Mouse (Mus musculus) kidney, adult 8-10 months (tissue): Measurements from ENCODE around the gene Hs3st3b1.
A peak's percentile ranks its signal among the peaks of the same experiment; 100 is the strongest.

Experiments
- DNase-seq, 2 experiments: peaks; one replicate each; pipeline ENCODE4 v3.0.0; 2022

Hs3st3b1 gene

DNA sequence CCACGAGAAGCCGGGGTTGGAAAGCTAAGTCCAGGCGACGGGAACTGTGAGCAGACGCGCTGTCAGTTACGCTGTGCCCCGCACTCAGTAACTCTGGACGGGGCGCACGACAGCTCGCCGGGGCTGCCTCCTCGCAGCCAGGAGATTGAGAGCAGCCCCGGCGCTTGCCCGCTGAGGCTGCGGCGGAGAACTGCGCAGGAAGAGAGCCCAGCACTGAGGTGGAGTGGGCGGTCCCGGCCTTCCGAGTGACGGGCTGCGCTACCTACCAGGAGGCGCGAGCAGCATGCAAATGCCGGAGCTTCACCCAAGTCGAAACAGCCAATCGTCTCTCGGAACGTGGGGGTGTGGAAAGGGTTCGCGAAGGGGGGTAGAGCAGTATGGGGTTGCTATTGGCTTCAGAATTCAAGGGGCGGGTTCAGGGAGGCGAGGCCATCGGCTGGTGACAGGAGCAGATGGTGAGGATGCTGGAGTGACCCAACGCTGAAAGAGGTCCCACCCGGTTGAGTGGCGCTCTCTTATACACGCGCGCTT is at the start of gene Hs3st3b1:
Gene Hs3st3b1, minus strand, starts transcription at position 200 of the 531 bp plus-strand sequence.
- DNase-seq: peak; percentile 93 to 97

DNA sequence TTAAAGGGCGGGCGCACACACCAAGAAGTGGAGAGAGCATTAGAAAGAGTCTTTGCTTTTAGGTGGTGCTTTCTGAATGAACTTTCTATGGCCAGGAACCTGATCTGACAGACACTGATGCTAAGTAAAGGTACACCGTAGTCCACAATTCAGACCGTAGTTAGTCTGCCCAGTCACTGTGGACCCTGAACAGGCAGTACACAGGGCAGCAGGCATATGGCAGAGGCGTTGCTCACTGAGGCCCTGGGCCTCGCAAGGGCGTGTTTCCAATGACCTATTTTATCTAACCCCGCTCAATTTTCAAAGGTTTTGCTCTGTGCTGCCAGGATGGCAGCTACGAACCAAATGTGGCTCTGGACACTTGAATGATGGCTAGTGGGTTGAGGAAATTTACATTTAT is 49.4 kb upstream of the Hs3st3b1 start:
- peak in 1 of 2 experiments; percentile 11 for DNase-seq

GRCm38 (mm10) chr11:63970818-63971217 is 48.7 kb upstream of the Hs3st3b1 start:
- DNase-seq: peak in 1 of 2 experiments; percentile 15

DNA sequence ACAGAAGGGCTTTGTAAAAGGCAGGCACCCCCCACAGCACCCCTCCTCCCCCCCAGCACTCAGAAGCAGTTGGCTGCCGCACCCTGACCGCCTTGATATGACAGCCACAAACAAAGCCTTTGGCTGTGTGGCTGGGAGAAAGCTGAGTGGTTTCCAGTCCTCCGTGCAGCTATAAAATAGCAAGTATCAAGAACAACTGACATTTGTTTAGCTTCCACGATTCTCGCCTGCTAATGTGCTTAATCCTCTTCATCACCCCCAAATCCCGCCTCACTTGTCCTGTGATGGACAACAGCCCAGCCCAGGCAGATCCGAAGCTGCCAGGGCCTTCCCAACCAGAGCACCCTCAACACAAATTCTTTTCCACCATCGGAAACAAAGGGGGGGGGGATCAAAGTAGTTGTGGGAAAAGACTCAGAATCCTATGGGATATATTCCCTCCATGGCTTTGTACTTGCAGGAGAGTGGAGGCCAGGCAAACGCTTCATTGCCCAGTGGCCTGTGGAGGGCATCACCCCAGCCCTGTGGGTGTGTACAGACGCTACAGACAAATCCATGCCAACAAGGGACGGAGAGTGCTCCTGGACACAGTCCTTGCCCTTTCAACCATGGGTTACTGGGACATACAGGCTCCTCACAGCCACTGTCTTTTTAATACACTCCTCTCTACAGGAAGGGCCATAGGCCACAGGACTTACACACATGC is 47.3 kb upstream of the Hs3st3b1 start:
- DNase-seq: peak; percentile 51 to 57

DNA sequence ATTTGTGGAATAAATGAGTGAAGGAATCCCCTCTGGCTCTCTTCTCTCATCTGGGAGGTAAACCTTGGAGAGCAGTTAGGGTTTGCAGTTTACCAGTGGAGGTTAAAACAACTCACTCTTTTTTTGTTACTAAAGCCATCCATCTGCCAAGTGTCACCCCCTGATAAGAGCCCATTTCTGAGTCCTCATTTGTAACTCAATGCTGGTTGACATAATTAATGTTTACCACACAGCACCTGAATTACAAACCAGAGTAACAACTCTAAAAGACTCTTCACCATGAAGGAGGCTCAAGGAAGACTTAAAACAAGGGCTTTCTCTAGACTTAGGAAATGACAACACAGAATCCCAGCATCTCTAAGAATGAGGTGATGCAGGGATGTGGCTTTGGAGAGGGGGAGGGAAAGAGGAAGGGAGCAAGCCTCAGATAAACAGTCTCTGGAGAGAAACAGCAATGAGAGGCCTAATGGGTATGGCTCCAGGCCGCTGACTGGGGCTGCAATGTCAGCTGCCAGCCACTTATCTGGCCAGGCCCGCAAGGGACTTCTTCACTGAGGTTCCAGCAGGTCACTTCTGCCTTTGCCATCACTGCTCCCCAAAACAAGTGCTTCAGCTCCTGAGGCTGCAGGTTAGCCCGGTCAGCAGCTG is 46.4 kb upstream of the Hs3st3b1 start:
- DNase-seq: no peak

DNA sequence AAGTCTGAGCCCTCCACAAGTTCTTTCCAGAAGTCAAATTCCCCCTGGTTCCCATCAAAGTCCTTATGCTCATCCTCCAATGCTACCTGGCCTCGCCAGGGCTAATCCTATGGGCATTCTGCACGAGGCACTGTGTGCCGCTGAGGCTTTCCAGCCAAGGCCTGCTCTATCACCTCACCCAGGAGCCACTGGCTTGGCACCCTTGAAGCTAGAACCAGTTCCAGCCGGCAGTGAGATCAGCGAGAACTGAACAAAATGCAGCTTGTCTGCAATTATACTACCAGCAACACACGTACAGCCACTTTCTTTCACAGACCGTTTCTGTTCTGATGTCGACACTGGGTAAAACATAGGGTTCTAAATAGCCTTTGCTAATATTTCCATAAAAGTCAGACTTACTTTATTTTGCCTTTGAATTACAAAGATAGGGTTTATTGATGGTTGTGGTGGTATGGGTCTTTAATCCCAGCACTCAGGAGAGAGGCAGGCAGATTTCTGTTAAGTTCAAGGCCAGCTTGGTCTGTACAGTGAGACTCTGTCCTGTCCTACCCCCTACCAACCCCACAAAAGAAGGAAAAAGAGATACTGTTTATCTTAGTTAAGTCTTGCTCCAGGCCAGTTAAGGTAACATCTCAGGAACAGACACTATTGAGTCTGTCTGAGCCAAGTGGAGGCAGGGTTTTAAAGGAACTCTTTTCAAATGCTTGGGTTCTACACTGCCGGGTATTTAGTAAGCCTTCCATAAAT is 45.7 kb upstream of the Hs3st3b1 start:
- DNase-seq: peak; percentile 26 to 37

GRCm38 (mm10) chr11:63965437-63965836 is 43.3 kb upstream of the Hs3st3b1 start:
- no peak for DNase-seq

GRCm38 (mm10) chr11:63957207-63957606 is 35.1 kb upstream of the Hs3st3b1 start:
- peak in 1 of 2 experiments; percentile 28 for DNase-seq

DNA sequence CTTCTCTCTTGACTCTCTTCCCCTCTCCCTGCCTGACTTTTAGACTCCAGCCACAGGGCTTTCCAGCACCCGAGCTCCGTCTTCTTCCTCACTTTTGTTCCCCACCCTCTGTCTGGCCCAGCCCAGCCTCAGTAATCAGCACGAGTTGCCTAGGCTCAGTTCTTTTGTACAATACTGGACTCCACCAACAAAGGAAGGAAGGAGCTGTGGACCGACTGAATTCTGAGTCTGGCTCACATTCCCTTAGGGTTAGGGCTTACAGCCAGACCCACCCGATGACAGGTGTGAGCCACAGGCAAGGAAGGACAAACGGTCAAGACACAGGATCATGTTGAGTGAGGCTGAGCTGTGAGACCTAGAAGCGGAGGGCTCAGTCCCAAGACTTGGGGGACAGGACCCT is 34.7 kb upstream of the Hs3st3b1 start:
- DNase-seq: no peak

GRCm38 (mm10) chr11:63953887-63954286 is 31.8 kb upstream of the Hs3st3b1 start:
- no peak for DNase-seq

- no peak for DNase-seq
These were observed 30.7 kb upstream of the Hs3st3b1 start for GRCm38 (mm10) chr11:63952743-63953191.

GRCm38 (mm10) chr11:63951831-63952631 is 29.9 kb upstream of the Hs3st3b1 start:
- DNase-seq: peak; percentile 14 to 21

DNA sequence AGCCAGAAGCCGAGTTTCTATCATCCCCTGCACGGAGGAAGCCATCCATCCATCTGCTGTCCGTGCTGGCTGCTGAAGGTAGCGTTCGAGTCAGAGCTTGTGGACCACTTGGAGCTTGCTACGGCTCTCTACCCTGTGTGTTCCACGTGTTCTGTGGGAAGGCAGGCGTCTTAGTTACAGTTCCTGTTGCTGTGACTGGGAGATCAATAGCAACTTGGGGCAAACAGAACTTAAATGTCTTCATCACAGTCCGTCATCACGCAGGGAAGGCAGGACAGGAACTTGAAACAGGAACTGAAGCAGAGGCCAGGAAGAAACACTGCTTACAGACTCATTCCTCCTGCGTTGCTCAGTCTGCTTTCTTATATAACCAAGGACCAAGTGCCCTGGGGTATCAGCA is 26.3 kb upstream of the Hs3st3b1 start:
- DNase-seq: no peak

DNA sequence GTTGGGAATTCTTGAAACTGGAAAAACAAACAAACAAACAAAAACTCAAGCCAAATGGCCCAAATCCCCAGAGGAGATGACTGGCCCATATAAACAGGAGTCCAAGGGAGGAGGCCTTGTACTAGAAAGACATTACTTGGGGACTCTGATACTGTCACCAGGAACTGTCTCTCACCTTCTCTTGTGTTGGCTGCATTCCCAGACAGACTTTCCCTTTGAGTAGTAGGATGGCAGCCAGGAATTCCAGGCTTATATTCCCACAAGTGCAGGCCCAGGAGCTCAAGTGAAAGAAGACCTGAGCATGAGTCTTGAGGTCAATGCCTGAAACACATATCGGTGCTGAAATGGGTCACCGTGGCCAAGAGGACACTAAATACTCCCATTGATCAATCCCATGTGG is 24.9 kb upstream of the Hs3st3b1 start:
- DNase-seq: peak in 1 of 2 experiments; percentile 18

DNA sequence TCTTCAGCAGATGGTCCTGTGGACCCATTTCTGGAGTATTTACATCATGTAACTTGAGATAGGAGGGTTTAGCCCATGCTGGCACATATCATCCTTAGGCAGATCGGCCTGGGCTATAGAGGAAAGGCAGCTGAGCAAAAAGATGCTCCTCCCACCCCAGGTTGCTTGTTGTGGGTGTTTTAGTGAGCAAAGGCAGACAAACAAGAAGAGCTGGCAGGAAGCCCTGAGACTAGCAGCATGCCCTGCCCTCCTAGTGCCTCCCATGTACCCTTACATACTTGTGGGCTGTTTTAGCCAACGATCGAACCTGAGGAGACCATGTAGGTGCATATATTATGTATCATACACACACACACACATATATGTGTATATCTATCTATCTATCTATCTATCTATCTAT is 21.9 kb upstream of the Hs3st3b1 start:
- DNase-seq: no peak

DNA sequence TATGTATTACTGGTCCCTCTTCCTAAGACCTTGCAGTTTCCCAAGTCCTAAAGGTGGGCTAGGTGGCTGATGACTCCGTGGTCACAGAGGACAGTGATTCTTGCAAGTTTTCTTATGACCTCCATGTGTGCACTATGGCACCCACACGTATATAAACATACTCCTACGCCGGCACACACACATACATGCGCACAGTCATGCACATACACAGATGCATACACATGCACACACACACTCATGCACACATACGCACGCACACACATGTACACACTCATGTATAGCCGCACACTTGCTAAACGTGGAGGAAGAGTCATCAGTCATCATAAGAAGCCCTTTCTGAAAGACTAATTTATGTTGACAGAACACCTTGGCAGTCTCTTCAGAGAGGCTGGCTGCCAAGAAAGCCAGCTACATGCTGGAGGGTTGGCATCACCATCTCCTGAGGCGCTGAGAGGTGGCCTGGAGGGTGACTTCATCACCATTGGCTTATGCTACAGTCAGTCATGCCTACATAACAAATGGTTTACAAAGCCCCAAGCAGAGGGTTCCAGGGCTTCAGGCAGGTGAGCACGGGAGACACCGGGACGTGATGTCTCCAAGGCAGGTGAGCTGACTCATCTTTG is 21.3 kb upstream of the Hs3st3b1 start:
- DNase-seq: no peak

- DNase-seq: no peak
These were observed 20.1 kb upstream of the Hs3st3b1 start for GRCm38 (mm10) chr11:63942177-63942576.

DNA sequence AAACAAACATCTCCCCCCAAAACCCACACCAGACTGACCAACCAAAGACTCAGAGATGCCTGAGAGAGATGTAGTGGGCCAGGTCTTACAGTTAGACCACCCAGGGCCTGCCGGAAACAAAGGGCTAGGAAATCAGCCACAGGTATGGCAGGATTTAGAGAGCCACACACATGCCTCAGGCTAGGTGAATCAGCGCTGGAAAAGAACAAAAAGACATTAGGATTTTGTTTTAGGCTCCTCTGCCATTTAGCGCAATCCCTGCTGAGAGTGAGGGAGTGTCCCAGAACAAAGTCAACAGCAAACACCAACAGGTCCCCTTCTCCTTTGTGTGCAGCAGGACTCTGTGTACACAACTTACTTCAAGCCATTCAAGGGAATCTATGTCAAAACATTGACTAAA is 14.6 kb upstream of the Hs3st3b1 start:
- DNase-seq: no peak

DNA sequence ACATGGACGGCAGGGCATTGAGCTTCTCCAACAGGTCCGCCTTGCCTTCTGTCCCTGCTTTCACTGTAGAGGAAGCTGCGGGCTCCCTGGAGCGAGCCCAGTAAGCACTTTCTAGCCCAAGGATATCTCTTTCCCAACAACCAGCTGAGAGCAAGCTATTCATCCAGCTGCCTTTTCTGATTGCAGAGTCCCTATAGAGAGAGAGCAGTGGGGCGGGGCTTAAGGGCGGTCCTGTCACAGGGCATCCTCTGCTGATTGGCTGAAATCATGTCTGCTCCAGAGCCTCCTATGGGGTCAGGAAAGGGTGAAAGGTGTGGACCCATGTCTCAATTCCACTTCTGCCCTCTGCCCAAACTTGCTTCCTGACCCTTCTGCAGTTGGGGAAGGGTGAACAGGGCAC is 4.8 kb upstream of the Hs3st3b1 start:
- DNase-seq: no peak

- DNase-seq: peak; percentile 81 to 86
These were observed 3.1 kb upstream of the Hs3st3b1 start for GRCm38 (mm10) chr11:63925161-63925582.

- DNase-seq: no peak
These were observed 2.3 kb upstream of the Hs3st3b1 start for GRCm38 (mm10) chr11:63924286-63924930.
